Comparison of ENCODE assay signal across 13 mouse cellular contexts in the genomic region with DNA sequence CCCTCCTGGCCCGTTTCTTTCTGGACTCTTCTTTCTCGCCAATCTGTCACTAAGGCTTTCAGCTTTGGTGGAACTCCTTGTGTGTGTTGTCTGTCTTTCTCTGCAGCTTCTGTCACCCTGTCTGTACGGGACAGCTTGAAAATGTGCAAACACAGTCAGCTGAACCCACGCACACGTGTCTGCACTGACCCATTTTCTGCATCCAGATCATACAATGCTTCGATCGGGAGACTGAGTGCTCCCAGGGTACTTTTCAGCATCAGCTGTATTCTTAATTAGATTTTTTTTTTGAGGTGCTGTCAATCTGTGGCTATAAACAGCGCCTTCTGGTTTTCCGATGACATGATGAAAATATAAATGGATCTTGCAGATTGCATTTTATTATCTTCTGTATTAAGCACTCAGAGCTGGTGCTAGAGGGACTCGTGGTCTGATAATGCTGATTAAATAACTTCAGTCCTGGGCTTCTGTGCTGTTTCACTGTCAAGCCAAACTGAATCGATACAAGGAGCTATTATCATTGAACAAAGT.
A peak's percentile ranks its signal among the peaks of the same experiment; 100 is the strongest.
DNase-seq lines count a peak whose midpoint lies in the region; ATAC-seq lines count a peak whose summit lies in the region.
"Had no signal": no experiment of that assay in that cellular context is flagged by ENCODE, and none has a peak within 500 bp of the region (broad histone marks: within the 10 kb centered on the region; RNA-seq: fewer than 3 reads in every experiment).

No protein-coding gene starts in this region.

- no peak for DNase-seq in hindbrain, embryonic 11.5 days (ENCODE audit: low spot score)
- peak; percentile 32 for DNase-seq in layer of hippocampus, adult 9-10 months (ENCODE audit: low spot score)
- peak; percentile 16 for DNase-seq in retina, embryonic 14.5 days (ENCODE audit: low spot score)
- DNase-seq in adipocyte (ENCODE audit: low spot score), result no peak
- DNase-seq in spleen, postnatal 4 days (ENCODE audit: low spot score in 2 of 2), result no peak
- DNase-seq: cerebellum, adult 9-10 months; kidney, postnatal 4 days; lung, postnatal 10 days; spleen, adult 18-20 months had no signal

- no peak overlapping the region for H3K4me3 ChIP-seq in hindbrain, embryonic 13.5 days
- H3K4me3 ChIP-seq in hindbrain, embryonic 11.5 days (ENCODE audit: low read depth, low read length), result no peak overlapping the region
- H3K4me3 ChIP-seq in forebrain, embryonic 16.5 days (replicated peaks; ENCODE audit: low read length), result no peak overlapping the region
- H3K4me3 ChIP-seq: embryonic facial prominence, embryonic 13.5 days had no signal

- no peaks in the 10 kb centered on the region for H3K36me3 ChIP-seq in hindbrain, embryonic 13.5 days
- no peaks in the 10 kb centered on the region for H3K36me3 ChIP-seq in hindbrain, embryonic 11.5 days (ENCODE audit: control insufficient read depth, insufficient read depth, low read length)
- no peaks in the 10 kb centered on the region for H3K36me3 ChIP-seq in forebrain, embryonic 16.5 days (ENCODE audit: control insufficient read depth, insufficient read depth)
- H3K36me3 ChIP-seq: embryonic facial prominence, embryonic 13.5 days had no signal

- WGBS in hindbrain, embryonic 13.5 days, result 44% methylated on average over 11 of the region's 11 CpGs
- WGBS in hindbrain, embryonic 11.5 days, result 77% methylated on average over 11 of the region's 11 CpGs
- WGBS in forebrain, embryonic 16.5 days, result 34% methylated on average over 11 of the region's 11 CpGs

- no peaks in the 10 kb centered on the region for H3K9me3 ChIP-seq in hindbrain, embryonic 13.5 days
- H3K9me3 ChIP-seq in hindbrain, embryonic 11.5 days (ENCODE audit: control insufficient read depth, low read length), result no peaks in the 10 kb centered on the region
- H3K9me3 ChIP-seq in forebrain, embryonic 16.5 days (ENCODE audit: control insufficient read depth, low read length), result no peaks in the 10 kb centered on the region
- H3K9me3 ChIP-seq: embryonic facial prominence, embryonic 13.5 days had no signal

- no peak overlapping the region for H3K4me2 ChIP-seq in hindbrain, embryonic 13.5 days
- no peak overlapping the region for H3K4me2 ChIP-seq in hindbrain, embryonic 11.5 days (replicated peaks; ENCODE audit: low read depth, low read length)
- peak overlapping the region; percentile 23; the same call in 1 of the 2 replicates for H3K4me2 ChIP-seq in forebrain, embryonic 16.5 days (ENCODE audit: low read length)
- H3K4me2 ChIP-seq: embryonic facial prominence, embryonic 13.5 days had no signal

- no peaks in the 10 kb centered on the region for H3K27me3 ChIP-seq in hindbrain, embryonic 13.5 days
- no peaks in the 10 kb centered on the region for H3K27me3 ChIP-seq in hindbrain, embryonic 11.5 days (ENCODE audit: control insufficient read depth, insufficient read depth, low read length)
- no peaks in the 10 kb centered on the region for H3K27me3 ChIP-seq in forebrain, embryonic 16.5 days (replicated peaks; ENCODE audit: control insufficient read depth, insufficient read depth, low read length)
- H3K27me3 ChIP-seq: embryonic facial prominence, embryonic 13.5 days had no signal

- H3K4me1 ChIP-seq in hindbrain, embryonic 13.5 days (replicated peaks), result peaks cover 37% of the 10 kb centered on the region
- H3K4me1 ChIP-seq in hindbrain, embryonic 11.5 days (replicated peaks; ENCODE audit: control insufficient read depth, insufficient read depth, low read length), result no peaks in the 10 kb centered on the region
- peaks cover 20% of the 10 kb centered on the region for H3K4me1 ChIP-seq in forebrain, embryonic 16.5 days (replicated peaks; ENCODE audit: control insufficient read depth, insufficient read depth, low read length)

- peak; percentile 70 for ATAC-seq in hindbrain, embryonic 13.5 days (ENCODE audit: low FRiP score)
- ATAC-seq in hindbrain, embryonic 11.5 days (ENCODE audit: low FRiP score), result no peak
- ATAC-seq in forebrain, embryonic 16.5 days, result peak; percentile 43
- ATAC-seq: intestine, embryonic 16.5 days had no signal

- no peak overlapping the region for H3K9ac ChIP-seq in hindbrain, embryonic 13.5 days
- no peak overlapping the region for H3K9ac ChIP-seq in hindbrain, embryonic 11.5 days (ENCODE audit: low read depth, low read length)
- no peak overlapping the region for H3K9ac ChIP-seq in forebrain, embryonic 16.5 days (replicated peaks; ENCODE audit: low read depth, low read length)
- H3K9ac ChIP-seq: embryonic facial prominence, embryonic 13.5 days had no signal

- H3K27ac ChIP-seq in hindbrain, embryonic 13.5 days, result peak overlapping the region; percentile 71
- no peak overlapping the region for H3K27ac ChIP-seq in hindbrain, embryonic 11.5 days (ENCODE audit: low read depth, low read length)
- peak overlapping the region; percentile 58 for H3K27ac ChIP-seq in forebrain, embryonic 16.5 days (ENCODE audit: low read length)
- H3K27ac ChIP-seq: embryonic facial prominence, embryonic 13.5 days had no signal

Comparison
In these comparisons a context has a peak if more than half of its experiments do, and no peak if none do; other contexts are left out.
1. DNase-seq: peak in layer of hippocampus, adult 9-10 months (single experiment) and retina, embryonic 14.5 days (single experiment); none in hindbrain, embryonic 11.5 days (single experiment), adipocyte (single experiment) and spleen, postnatal 4 days (0 of 2).